Mouse (Mus musculus) forebrain, embryonic 10.5 days (tissue): Measurements from ENCODE around the gene Spata17. TPM values are rescaled to one million over a fixed set of nuclear protein-coding genes. Genes with fewer than 3 reads are reported as not detected.

Experiments used
- DNase-seq: peaks from one replicate; pipeline ENCODE4 v3.0.0-alpha.2; 2017; ENCODE audit warnings: low spot score; ENCODE audit errors: extremely low spot score
- H3K27ac ChIP-seq: fragments of 300-500 bp; sonication (generic); 2 replicates; pipeline ENCODE4 v1.5.1; 2016; ENCODE audit warnings: mild to moderate bottlenecking
- H3K27me3 ChIP-seq: fragments of 300-500 bp; sonication (generic); 2 replicates; pipeline ENCODE4 v1.6.1; 2016; ENCODE audit warnings: mild to moderate bottlenecking; ENCODE audit not compliant: poor library complexity, severe bottlenecking
- H3K36me3 ChIP-seq: fragments of 300-500 bp; sonication (generic); replicated peaks from 2 replicates; pipeline ENCODE4 v1.6.1; 2016; ENCODE audit warnings: mild to moderate bottlenecking, moderate library complexity
- H3K4me1 ChIP-seq: fragments of 300-500 bp; sonication (generic); 2 replicates; pipeline ENCODE4 v1.6.1; 2016
- H3K4me3 ChIP-seq: fragments of 300-500 bp; sonication (generic); 2 replicates; pipeline ENCODE4 v1.5.1; 2016; ENCODE audit warnings: mild to moderate bottlenecking, moderate library complexity
- H3K9me3 ChIP-seq: fragments of 300-500 bp; sonication (generic); 2 replicates; pipeline ENCODE4 v1.6.1; 2016; ENCODE audit warnings: mild to moderate bottlenecking, moderate library complexity
- WGBS: fragments of 180-500 bp; shearing (Covaris S2); methylation state at CpG from one replicate; pipeline ENCODE4 v1.1.7; 2016; 5-methylcytosine and 5-hydroxymethylcytosine counted together
- polyA plus RNA-seq: library from polyadenylated mRNA; unstranded; fragments of >200 nt; fragmentation: Nextera tagmentation; extraction: Ambion mirVana; gene quantifications from 2 replicates; pipeline ENCODE4 v1.2.1, GENCODE M21; 2016

Spata17 gene
- polyA plus RNA-seq, 1 experiment from 2014 or later, result 1.4 TPM

- H3K27ac ChIP-seq, result no peak overlapping the region
- H3K36me3 ChIP-seq, result no peaks in the 10 kb centered on the region
- no peaks in the 10 kb centered on the region for H3K4me1 ChIP-seq
- no peak for DNase-seq
- H3K4me3 ChIP-seq, result no peak overlapping the region
- no peaks in the 10 kb centered on the region for H3K27me3 ChIP-seq
- 93% methylated on average over 8 of the region's 8 CpGs for WGBS
- H3K9me3 ChIP-seq, result no peaks in the 10 kb centered on the region
Measured at GRCm38 (mm10) chr1:187051296-187051695, 164.0 kb downstream of the Spata17 start.

- Histone ChIP-seq H3K27ac (no peak overlapping the region), H3K4me3 (no peak overlapping the region), H3K27me3 (no peaks in the 10 kb centered on the region), H3K36me3 (no peaks in the 10 kb centered on the region), H3K4me1 (no peaks in the 10 kb centered on the region), H3K9me3 (no peaks in the 10 kb centered on the region)
- no peak for DNase-seq
- 93% methylated on average over 9 of the region's 9 CpGs for WGBS
Measured at GRCm38 (mm10) chr1:187048681-187049288, 166.5 kb downstream of the Spata17 start.

- H3K27ac ChIP-seq, result no peak overlapping the region
- WGBS, result 69% methylated on average over 6 of the region's 6 CpGs
Measured at GRCm38 (mm10) chr1:187044726-187045125, 170.5 kb downstream of the Spata17 start.

GRCm38 (mm10) chr1:187039801-187040200 lies 175.5 kb downstream of the Spata17 start:
- no peaks in the 10 kb centered on the region for H3K9me3 ChIP-seq
- WGBS, result 88% methylated on average over 4 of the region's 4 CpGs
- H3K36me3 ChIP-seq, result no peaks in the 10 kb centered on the region
- H3K4me3 ChIP-seq, result no peak overlapping the region
- H3K27ac ChIP-seq, result no peak overlapping the region
- H3K27me3 ChIP-seq, result no peaks in the 10 kb centered on the region
- H3K4me1 ChIP-seq, result no peaks in the 10 kb centered on the region
- DNase-seq, result no peak

More at GRCm38 (mm10) chr1:187044726-187045125, 170.5 kb downstream of the Spata17 start:
- Histone ChIP-seq H3K9me3 (no peaks in the 10 kb centered on the region), H3K36me3 (no peaks in the 10 kb centered on the region), H3K4me1 (no peaks in the 10 kb centered on the region), H3K27me3 (no peaks in the 10 kb centered on the region), H3K4me3 (no peak overlapping the region)
- no peak for DNase-seq

GRCm38 (mm10) chr1:187035785-187036184 lies 179.5 kb downstream of the Spata17 start:
- Histone ChIP-seq H3K4me3 (no peak overlapping the region), H3K36me3 (no peaks in the 10 kb centered on the region), H3K4me1 (no peaks in the 10 kb centered on the region), H3K9me3 (no peaks in the 10 kb centered on the region), H3K27me3 (no peaks in the 10 kb centered on the region), H3K27ac (no peak overlapping the region)
- WGBS, result 89% methylated on average over 4 of the region's 4 CpGs
- no peak for DNase-seq

GRCm38 (mm10) chr1:187031796-187032195 lies 183.5 kb downstream of the Spata17 start:
- Histone ChIP-seq H3K4me1 (no peaks in the 10 kb centered on the region), H3K27me3 (no peaks in the 10 kb centered on the region), H3K9me3 (no peaks in the 10 kb centered on the region), H3K4me3 (no peak overlapping the region), H3K36me3 (no peaks in the 10 kb centered on the region), H3K27ac (no peak overlapping the region)
- no peak for DNase-seq
- WGBS, result 60% methylated on average over 6 of the region's 6 CpGs

- Histone ChIP-seq H3K36me3 (no peaks in the 10 kb centered on the region), H3K27me3 (no peaks in the 10 kb centered on the region), H3K4me1 (no peaks in the 10 kb centered on the region), H3K27ac (no peak overlapping the region), H3K4me3 (no peak overlapping the region), H3K9me3 (no peaks in the 10 kb centered on the region)
- DNase-seq, result no peak
- 93% methylated on average over 6 of the region's 6 CpGs for WGBS
Measured at GRCm38 (mm10) chr1:187028841-187029240, 186.4 kb downstream of the Spata17 start.

- Histone ChIP-seq H3K27me3 (no peaks in the 10 kb centered on the region), H3K4me3 (no peak overlapping the region), H3K27ac (no peak overlapping the region), H3K9me3 (no peaks in the 10 kb centered on the region), H3K4me1 (peaks cover 7% of the 10 kb centered on the region; the same call in 1 of the 2 replicates), H3K36me3 (no peaks in the 10 kb centered on the region)
- WGBS, result 86% methylated on average over 7 of the region's 7 CpGs
- DNase-seq, result no peak
Measured at GRCm38 (mm10) chr1:187020011-187020410, 195.3 kb downstream of the Spata17 start.

GRCm38 (mm10) chr1:187016116-187016515 lies 199.1 kb downstream of the Spata17 start:
- H3K4me1 ChIP-seq, result peaks cover 7% of the 10 kb centered on the region; the same call in 1 of the 2 replicates
- H3K27me3 ChIP-seq, result no peaks in the 10 kb centered on the region
- no peak for DNase-seq
- WGBS, result 53% methylated on average over 4 of the region's 4 CpGs
- no peak overlapping the region for H3K4me3 ChIP-seq
- H3K9me3 ChIP-seq, result no peaks in the 10 kb centered on the region
- H3K27ac ChIP-seq, result no peak overlapping the region
- no peaks in the 10 kb centered on the region for H3K36me3 ChIP-seq

- Histone ChIP-seq H3K36me3 (no peaks in the 10 kb centered on the region), H3K27me3 (no peaks in the 10 kb centered on the region), H3K4me3 (no peak overlapping the region), H3K9me3 (no peaks in the 10 kb centered on the region), H3K4me1 (peaks cover 7% of the 10 kb centered on the region; the same call in 1 of the 2 replicates), H3K27ac (no peak overlapping the region)
- 84% methylated on average over 1 of the region's 1 CpGs for WGBS
- no peak for DNase-seq
Measured at GRCm38 (mm10) chr1:187015673-187016072, 199.6 kb downstream of the Spata17 start.

GRCm38 (mm10) chr1:187014141-187014540 lies 201.1 kb downstream of the Spata17 start:
- no peaks in the 10 kb centered on the region for H3K9me3 ChIP-seq
- DNase-seq, result no peak
- H3K27me3 ChIP-seq, result no peaks in the 10 kb centered on the region
- H3K4me3 ChIP-seq, result no peak overlapping the region
- 93% methylated on average over 2 of the region's 2 CpGs for WGBS
- H3K36me3 ChIP-seq, result no peaks in the 10 kb centered on the region
- H3K27ac ChIP-seq, result no peak overlapping the region
- H3K4me1 ChIP-seq, result peaks cover 7% of the 10 kb centered on the region; the same call in 1 of the 2 replicates

GRCm38 (mm10) chr1:187011601-187012000 lies 203.7 kb downstream of the Spata17 start:
- no peak overlapping the region for H3K27ac ChIP-seq
- H3K4me1 ChIP-seq, result 0 out of 2 replicates have a peak, but pooled peaks cover 11% of the 10 kb centered on the region
- H3K4me3 ChIP-seq, result no peak overlapping the region
- DNase-seq, result no peak
- H3K36me3 ChIP-seq, result no peaks in the 10 kb centered on the region
- H3K27me3 ChIP-seq, result no peaks in the 10 kb centered on the region
- H3K9me3 ChIP-seq, result no peaks in the 10 kb centered on the region
- WGBS, result 92% methylated on average over 4 of the region's 4 CpGs

- Histone ChIP-seq H3K36me3 (no peaks in the 10 kb centered on the region), H3K4me1 (0 out of 2 replicates have a peak, but pooled peaks cover 4% of the 10 kb centered on the region), H3K4me3 (no peak overlapping the region), H3K9me3 (no peaks in the 10 kb centered on the region), H3K27me3 (no peaks in the 10 kb centered on the region), H3K27ac (no peak overlapping the region)
- WGBS, result 92% methylated on average over 11 of the region's 11 CpGs
- no peak for DNase-seq
Measured at GRCm38 (mm10) chr1:187010071-187010470, 205.2 kb downstream of the Spata17 start.
